Mouse (Mus musculus): ENCODE results near the gene Ppt1. TPM values are rescaled to one million over a fixed set of nuclear protein-coding genes. Genes with fewer than 3 reads are reported as not detected.
A peak's percentile ranks its signal among the peaks of the same experiment; 100 is the strongest.
"Not testable (repeated sequence)": the region's sequence is repeated elsewhere in the genome, so short reads cannot be mapped to it uniquely, and the experiment has no call there.

Gene Ppt1
- 50.4 and 62.8 TPM in 2 replicates for polyA plus RNA-seq (2014; fragmentation: Nextera tagmentation; extraction: Ambion mirVana)

DNA sequence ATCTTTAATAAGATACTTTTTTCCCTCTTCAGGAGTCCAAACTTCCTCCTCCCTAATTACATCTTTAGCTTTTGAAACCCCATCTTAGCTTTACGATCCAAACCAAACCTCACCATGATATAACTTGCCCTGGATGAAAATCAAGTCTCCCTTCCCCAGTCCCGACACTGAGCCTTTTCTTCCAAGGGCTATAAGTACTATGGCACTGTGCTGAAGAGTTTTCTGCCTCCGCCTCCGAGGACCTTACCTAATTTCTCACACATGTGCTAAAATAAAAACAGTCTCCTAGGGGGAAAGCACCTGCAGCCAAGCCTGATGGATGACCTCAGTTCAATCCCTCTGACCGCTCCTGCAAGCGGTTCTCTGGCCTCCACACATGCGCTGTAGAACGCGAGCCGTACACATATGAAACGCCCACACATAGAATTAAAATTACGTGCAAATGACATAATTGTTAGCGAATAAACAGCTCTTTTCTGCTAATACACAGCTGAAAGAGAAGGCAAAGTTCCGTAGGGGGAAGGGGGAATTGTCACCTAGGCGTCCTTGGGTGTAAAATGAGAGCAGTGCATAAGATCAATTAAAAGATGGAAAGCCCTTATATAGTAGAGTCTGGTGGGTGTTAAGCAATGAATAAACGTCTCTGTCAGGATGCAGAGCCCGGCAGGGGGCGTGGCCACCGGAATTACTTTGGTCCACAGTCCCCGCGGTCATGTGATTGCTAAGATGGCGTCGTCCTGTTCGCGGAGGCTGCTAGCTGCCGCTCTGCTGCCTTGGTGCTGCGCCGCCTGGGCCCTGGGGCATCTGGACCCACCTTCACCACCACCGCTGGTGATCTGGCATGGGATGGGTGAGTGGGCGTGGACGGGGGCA lies at the start of gene Ppt1:
Gene Ppt1 (plus strand): TSS at position 713 of the 873 bp plus-strand sequence.
- Histone ChIP-seq H3K27me3 (ENCODE audit: control insufficient read depth, insufficient read depth, low read length) (no peaks in the 10 kb centered on the region), H3K9ac (replicated peaks; ENCODE audit: low read length) (peak within 1 kb of the TSS; percentile 81), H3K4me1 (ENCODE audit: control insufficient read depth, insufficient read depth, low read length) (no peaks in the 10 kb centered on the region), H3K4me3 (ENCODE audit: low read depth, low read length) (peak within 1 kb of the TSS; percentile 69), H3K36me3 (replicated peaks; ENCODE audit: control insufficient read depth, insufficient read depth, low read depth, low read length) (no peaks in the 10 kb centered on the region), H3K27ac (replicated peaks; ENCODE audit: low read depth, low read length) (no peak within 1 kb of the TSS; the same call in 1 of the 2 replicates), H3K4me2 (ENCODE audit: low read depth, low read length) (peak within 1 kb of the TSS; percentile 57), H3K9me3 (replicated peaks; ENCODE audit: control insufficient read depth, low read length) (no peaks in the 10 kb centered on the region)
- WGBS, result 4% methylated on average over 31 of the region's 31 CpGs
- peak; percentile 87 for ATAC-seq (replicated peaks; ENCODE audit: insufficient number of reproducible peaks, low FRiP score, low TSS enrichment, low read depth)
- DNase-seq (ENCODE audit: low spot score), result peak; percentile 92

GRCm38 (mm10) chr4:122789335-122790089 lies 46.5 kb upstream of the Ppt1 start:
- DNase-seq (ENCODE audit: low spot score) (no peak), ATAC-seq (replicated peaks; ENCODE audit: insufficient number of reproducible peaks, low FRiP score, low TSS enrichment, low read depth) (no peak)
- no peak overlapping the region for H3K27ac ChIP-seq (replicated peaks; ENCODE audit: low read depth, low read length)
- no peak overlapping the region for H3K9ac ChIP-seq (replicated peaks; ENCODE audit: low read length)
- H3K4me1 ChIP-seq (ENCODE audit: control insufficient read depth, insufficient read depth, low read length), result no peaks in the 10 kb centered on the region
- 72% methylated on average over 4 of the region's 4 CpGs for WGBS
- no peaks in the 10 kb centered on the region for H3K9me3 ChIP-seq (replicated peaks; ENCODE audit: control insufficient read depth, low read length)
- no peak overlapping the region for H3K4me3 ChIP-seq (ENCODE audit: low read depth, low read length)
- no peak overlapping the region for H3K4me2 ChIP-seq (ENCODE audit: low read depth, low read length)
- H3K36me3 ChIP-seq (replicated peaks; ENCODE audit: control insufficient read depth, insufficient read depth, low read depth, low read length), result no peaks in the 10 kb centered on the region
- no peaks in the 10 kb centered on the region for H3K27me3 ChIP-seq (ENCODE audit: control insufficient read depth, insufficient read depth, low read length)

DNA sequence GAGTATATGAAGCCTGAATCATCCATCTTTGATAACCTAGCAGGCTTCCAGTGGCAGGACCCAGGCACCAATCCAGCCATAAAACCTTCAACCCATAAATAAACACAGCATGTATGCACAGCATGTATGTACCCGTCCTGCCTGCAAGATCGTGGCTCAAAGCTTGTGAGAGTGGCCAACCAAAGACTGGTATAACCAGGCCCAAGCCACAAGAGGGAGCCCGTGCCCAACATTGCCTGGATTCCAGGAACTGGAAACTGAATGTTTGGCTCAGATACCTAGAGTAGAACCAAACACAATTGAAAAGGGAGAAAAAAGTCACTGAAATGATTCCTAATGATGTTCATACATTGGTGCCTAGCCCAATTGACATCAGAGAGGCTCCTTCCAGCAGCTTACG lies 27.9 kb upstream of the Ppt1 start:
- no peak overlapping the region for H3K9ac ChIP-seq (replicated peaks; ENCODE audit: low read length)
- H3K27me3 ChIP-seq (ENCODE audit: control insufficient read depth, insufficient read depth, low read length), result no peaks in the 10 kb centered on the region
- no peak overlapping the region for H3K4me3 ChIP-seq (ENCODE audit: low read depth, low read length)
- ATAC-seq (replicated peaks; ENCODE audit: insufficient number of reproducible peaks, low FRiP score, low TSS enrichment, low read depth), result 0 out of 2 replicates have a peak, but pooled peaks have one; percentile 34
- H3K4me1 ChIP-seq (ENCODE audit: control insufficient read depth, insufficient read depth, low read length), result no peaks in the 10 kb centered on the region
- H3K36me3 ChIP-seq (replicated peaks; ENCODE audit: control insufficient read depth, insufficient read depth, low read depth, low read length), result no peaks in the 10 kb centered on the region
- peak; percentile 80 for DNase-seq (ENCODE audit: low spot score)
- H3K9me3 ChIP-seq (replicated peaks; ENCODE audit: control insufficient read depth, low read length), result no peaks in the 10 kb centered on the region
- 33% methylated on average over 4 of the region's 4 CpGs for WGBS
- H3K4me2 ChIP-seq (ENCODE audit: low read depth, low read length), result no peak overlapping the region
- H3K27ac ChIP-seq (replicated peaks; ENCODE audit: low read depth, low read length), result no peak overlapping the region

GRCm38 (mm10) chr4:122811180-122811579 lies 24.9 kb upstream of the Ppt1 start:
- Histone ChIP-seq H3K9me3 (replicated peaks; ENCODE audit: control insufficient read depth, low read length) (no peaks in the 10 kb centered on the region), H3K36me3 (replicated peaks; ENCODE audit: control insufficient read depth, insufficient read depth, low read depth, low read length) (no peaks in the 10 kb centered on the region), H3K4me1 (ENCODE audit: control insufficient read depth, insufficient read depth, low read length) (no peaks in the 10 kb centered on the region), H3K4me3 (ENCODE audit: low read depth, low read length) (no peak overlapping the region), H3K4me2 (ENCODE audit: low read depth, low read length) (no peak overlapping the region), H3K9ac (replicated peaks; ENCODE audit: low read length) (no peak overlapping the region), H3K27ac (replicated peaks; ENCODE audit: low read depth, low read length) (no peak overlapping the region), H3K27me3 (ENCODE audit: control insufficient read depth, insufficient read depth, low read length) (no peaks in the 10 kb centered on the region)
- no peak for DNase-seq (ENCODE audit: low spot score)
- 56% methylated on average over 1 of the region's 1 CpGs for WGBS
- ATAC-seq (replicated peaks; ENCODE audit: insufficient number of reproducible peaks, low FRiP score, low TSS enrichment, low read depth), result no peak

- Histone ChIP-seq H3K9ac (replicated peaks; ENCODE audit: low read length) (no peak overlapping the region), H3K4me1 (ENCODE audit: control insufficient read depth, insufficient read depth, low read length) (no peaks in the 10 kb centered on the region), H3K27ac (replicated peaks; ENCODE audit: low read depth, low read length) (no peak overlapping the region), H3K36me3 (replicated peaks; ENCODE audit: control insufficient read depth, insufficient read depth, low read depth, low read length) (no peaks in the 10 kb centered on the region), H3K4me2 (ENCODE audit: low read depth, low read length) (no peak overlapping the region), H3K9me3 (replicated peaks; ENCODE audit: control insufficient read depth, low read length) (no peaks in the 10 kb centered on the region), H3K27me3 (ENCODE audit: control insufficient read depth, insufficient read depth, low read length) (no peaks in the 10 kb centered on the region), H3K4me3 (ENCODE audit: low read depth, low read length) (no peak overlapping the region)
- ATAC-seq (replicated peaks; ENCODE audit: insufficient number of reproducible peaks, low FRiP score, low TSS enrichment, low read depth), result no peak
- DNase-seq (ENCODE audit: low spot score), result no peak
- 80% methylated on average over 2 of the region's 2 CpGs for WGBS
Observed at GRCm38 (mm10) chr4:122811824-122812223, 24.2 kb upstream of the Ppt1 start.

- Histone ChIP-seq H3K9ac (replicated peaks; ENCODE audit: low read length) (no peak overlapping the region), H3K4me2 (ENCODE audit: low read depth, low read length) (no peak overlapping the region), H3K27ac (replicated peaks; ENCODE audit: low read depth, low read length) (no peak overlapping the region), H3K9me3 (replicated peaks; ENCODE audit: control insufficient read depth, low read length) (no peaks in the 10 kb centered on the region), H3K4me3 (ENCODE audit: low read depth, low read length) (no peak overlapping the region), H3K27me3 (ENCODE audit: control insufficient read depth, insufficient read depth, low read length) (no peaks in the 10 kb centered on the region), H3K4me1 (ENCODE audit: control insufficient read depth, insufficient read depth, low read length) (no peaks in the 10 kb centered on the region), H3K36me3 (replicated peaks; ENCODE audit: control insufficient read depth, insufficient read depth, low read depth, low read length) (no peaks in the 10 kb centered on the region)
- WGBS, result 92% methylated on average over 1 of the region's 1 CpGs
- ATAC-seq (replicated peaks; ENCODE audit: insufficient number of reproducible peaks, low FRiP score, low TSS enrichment, low read depth) (no peak), DNase-seq (ENCODE audit: low spot score) (no peak)
Observed at GRCm38 (mm10) chr4:122816202-122816601, 19.8 kb upstream of the Ppt1 start.

DNA sequence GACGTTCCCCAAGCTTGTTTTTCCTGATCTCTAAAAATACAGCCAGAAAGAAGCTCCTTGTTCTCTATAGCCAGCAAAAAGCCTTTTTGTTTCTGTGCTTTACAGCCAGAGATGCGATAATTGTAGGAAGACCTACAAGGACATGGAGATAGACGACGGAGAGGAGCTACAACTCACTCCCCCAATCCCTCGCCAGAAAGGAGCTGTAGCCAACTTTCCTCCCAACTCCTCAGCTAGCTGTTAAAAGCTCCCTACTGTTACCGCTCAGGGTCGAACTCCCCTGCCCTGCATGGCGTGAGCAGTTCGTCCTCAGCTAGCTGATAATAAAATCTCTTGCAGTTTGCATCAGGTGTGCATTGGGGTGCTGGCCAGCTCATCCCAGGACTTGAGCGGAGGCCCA lies 15.1 kb upstream of the Ppt1 start:
- not testable (repeated sequence) for H3K4me1 ChIP-seq (ENCODE audit: control insufficient read depth, insufficient read depth, low read length); H3K27ac ChIP-seq (replicated peaks; ENCODE audit: low read depth, low read length); H3K36me3 ChIP-seq (replicated peaks; ENCODE audit: control insufficient read depth, insufficient read depth, low read depth, low read length); ATAC-seq (replicated peaks; ENCODE audit: insufficient number of reproducible peaks, low FRiP score, low TSS enrichment, low read depth); H3K27me3 ChIP-seq (ENCODE audit: control insufficient read depth, insufficient read depth, low read length); H3K9me3 ChIP-seq (replicated peaks; ENCODE audit: control insufficient read depth, low read length); H3K9ac ChIP-seq (replicated peaks; ENCODE audit: low read length); H3K4me2 ChIP-seq (ENCODE audit: low read depth, low read length); H3K4me3 ChIP-seq (ENCODE audit: low read depth, low read length); DNase-seq (ENCODE audit: low spot score)
- 26% methylated on average over 10 of the region's 10 CpGs for WGBS

- DNase-seq (ENCODE audit: low spot score), result no peak
- no peak for ATAC-seq (replicated peaks; ENCODE audit: insufficient number of reproducible peaks, low FRiP score, low TSS enrichment, low read depth)
- no peak overlapping the region for H3K4me2 ChIP-seq (ENCODE audit: low read depth, low read length)
- no peaks in the 10 kb centered on the region for H3K9me3 ChIP-seq (replicated peaks; ENCODE audit: control insufficient read depth, low read length)
- no peak overlapping the region for H3K4me3 ChIP-seq (ENCODE audit: low read depth, low read length)
- H3K4me1 ChIP-seq (ENCODE audit: control insufficient read depth, insufficient read depth, low read length), result no peaks in the 10 kb centered on the region
- no peak overlapping the region for H3K27ac ChIP-seq (replicated peaks; ENCODE audit: low read depth, low read length)
- no peaks in the 10 kb centered on the region for H3K27me3 ChIP-seq (ENCODE audit: control insufficient read depth, insufficient read depth, low read length)
- H3K36me3 ChIP-seq (replicated peaks; ENCODE audit: control insufficient read depth, insufficient read depth, low read depth, low read length), result no peaks in the 10 kb centered on the region
- no peak overlapping the region for H3K9ac ChIP-seq (replicated peaks; ENCODE audit: low read length)
Observed at GRCm38 (mm10) chr4:122827651-122828050, 8.4 kb upstream of the Ppt1 start.

All from embryonic facial prominence, embryonic 11.5 days (tissue).